Mouse (Mus musculus): ENCODE results near the gene Tubd1.

The Tubd1 gene

DNA sequence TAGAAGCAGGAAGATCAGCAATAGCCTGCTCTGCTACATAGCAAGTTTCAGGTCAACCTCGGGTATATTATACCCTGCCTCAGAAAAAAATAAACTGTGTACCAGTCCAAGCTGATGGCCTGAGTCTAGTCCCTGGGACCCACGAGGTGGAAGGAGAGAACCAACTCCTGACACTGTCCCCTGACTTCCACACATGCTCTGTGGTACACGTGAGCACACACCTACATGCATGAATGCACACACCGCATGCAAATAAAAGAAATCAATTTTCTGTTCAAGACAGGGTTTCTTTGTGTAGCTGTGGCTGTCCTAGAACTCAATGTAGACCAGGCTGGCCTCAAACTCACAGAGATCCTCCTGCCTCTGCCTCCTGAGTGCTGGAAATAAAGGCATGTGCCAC lies 13.5 kb downstream of the Tubd1 start:
- DNase-seq (ENCODE audit: low read depth, low spot score) = no peak

GRCm38 (mm10) chr11:86568425-86568824 lies 23.6 kb downstream of the Tubd1 start:
- DNase-seq (ENCODE audit: low read depth, low spot score) = no peak

DNA sequence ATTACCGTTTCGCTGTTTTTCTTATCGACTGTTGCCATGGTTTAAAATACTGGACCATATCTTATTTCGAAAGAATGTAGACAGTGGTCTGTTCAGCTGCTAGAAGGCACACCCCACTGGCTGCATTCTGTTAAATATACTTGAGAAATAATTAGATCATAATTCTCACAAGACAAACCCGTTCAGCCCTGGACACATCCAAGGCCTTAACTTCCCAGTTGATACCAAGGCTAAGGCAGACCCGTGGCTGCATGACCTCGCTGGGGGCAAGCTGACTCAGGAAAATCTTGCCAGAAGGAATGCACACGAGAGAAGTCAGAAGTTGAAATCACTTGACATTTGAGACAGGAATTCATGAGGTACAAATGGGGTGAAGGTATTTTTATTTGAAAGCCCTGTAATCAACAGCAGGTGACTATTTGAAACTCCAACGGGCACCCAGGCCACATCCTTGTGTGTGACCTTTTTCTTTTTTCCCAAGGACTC lies 25.5 kb downstream of the Tubd1 start:
- peak; percentile 83 for DNase-seq (ENCODE audit: low read depth, low spot score)

DNA sequence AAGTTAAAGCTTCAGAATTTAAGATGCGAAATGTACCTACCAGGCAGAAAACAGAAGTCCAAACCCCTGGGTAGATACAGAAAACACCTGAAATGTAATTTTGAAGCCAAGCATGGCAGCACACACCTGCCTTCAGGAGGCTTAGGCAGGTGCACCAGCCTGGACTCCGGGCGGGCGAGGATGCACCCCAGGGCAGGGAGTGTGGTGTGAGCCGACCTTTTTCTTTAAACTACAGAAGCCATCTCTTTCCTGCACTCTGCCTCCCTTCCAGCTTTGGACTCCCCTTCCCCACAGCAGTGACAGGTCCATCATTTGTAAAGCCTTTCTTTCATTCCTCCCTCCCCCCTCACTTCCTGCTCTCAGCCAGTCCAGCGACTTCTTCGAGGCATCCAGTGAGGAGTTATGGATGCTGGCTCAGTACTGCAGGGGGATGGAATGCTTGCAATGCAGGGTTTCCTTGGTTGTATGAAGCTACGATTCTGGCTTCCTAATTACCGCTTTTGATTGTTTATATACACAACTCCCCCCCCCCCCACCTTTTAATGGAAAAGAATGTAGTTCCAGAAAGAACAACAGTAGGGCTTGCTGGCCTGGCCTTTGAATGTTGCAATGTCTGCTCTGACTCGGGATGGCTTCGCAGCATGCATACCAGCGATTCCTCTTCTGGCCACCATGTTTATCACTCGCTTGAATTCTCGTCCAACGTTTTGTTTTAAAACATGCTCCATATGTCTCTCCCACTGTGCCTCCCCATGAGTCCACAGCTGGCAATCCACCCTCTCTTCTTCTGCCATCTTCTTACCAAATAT lies 26.5 kb downstream of the Tubd1 start:
- peak; percentile 66 for DNase-seq (ENCODE audit: low read depth, low spot score)

DNA sequence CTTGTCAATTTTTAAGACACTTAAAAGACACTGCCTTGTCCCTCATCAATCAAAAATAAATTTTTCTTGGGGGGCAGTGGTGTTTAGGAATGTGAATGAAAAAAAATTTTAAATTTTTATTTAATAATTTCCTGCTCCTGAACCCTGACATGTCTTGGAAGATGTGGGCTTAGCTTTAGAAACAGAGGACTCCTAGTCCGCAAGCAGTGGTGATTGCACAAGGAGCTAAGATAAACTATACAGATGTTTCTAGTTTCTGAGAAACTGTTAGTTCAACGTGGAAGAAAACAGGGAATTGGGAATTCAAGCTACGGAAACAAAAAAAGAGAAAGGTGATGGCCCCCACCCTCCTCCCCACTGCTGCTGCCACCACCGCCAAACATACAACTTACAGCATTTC lies 27.1 kb downstream of the Tubd1 start:
- no peak for DNase-seq (ENCODE audit: low read depth, low spot score)

GRCm38 (mm10) chr11:86572623-86573022 lies 27.8 kb downstream of the Tubd1 start:
- no peak for DNase-seq (ENCODE audit: low read depth, low spot score)

DNA sequence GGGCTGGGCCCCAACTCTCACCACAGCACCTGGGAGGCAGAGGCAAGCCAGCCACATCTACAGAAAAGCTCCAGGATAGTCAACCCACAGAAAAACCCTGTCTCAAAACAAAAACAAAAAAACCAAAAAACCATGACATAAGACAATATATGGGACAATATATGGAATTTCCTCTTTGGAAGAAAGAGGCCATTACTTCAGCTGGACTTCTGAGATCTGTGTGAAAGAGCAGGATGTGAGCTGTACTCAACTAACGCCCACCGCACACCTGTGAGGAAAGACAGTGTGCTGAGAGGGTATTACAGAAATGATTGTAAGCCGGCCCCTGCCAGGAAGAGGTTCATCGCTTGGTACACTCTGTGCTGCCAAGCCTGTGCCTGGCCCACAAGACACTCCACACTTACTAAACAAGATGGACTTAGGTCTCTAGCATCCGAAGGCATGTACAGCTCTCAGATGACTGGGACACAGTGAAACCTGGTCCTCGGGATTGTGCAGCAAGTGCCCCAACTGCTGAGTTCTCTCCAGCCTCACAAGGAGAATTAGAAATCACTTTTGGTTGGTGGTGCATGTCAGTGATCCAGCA lies 28.9 kb downstream of the Tubd1 start:
- no peak for DNase-seq (ENCODE audit: low read depth, low spot score)

DNA sequence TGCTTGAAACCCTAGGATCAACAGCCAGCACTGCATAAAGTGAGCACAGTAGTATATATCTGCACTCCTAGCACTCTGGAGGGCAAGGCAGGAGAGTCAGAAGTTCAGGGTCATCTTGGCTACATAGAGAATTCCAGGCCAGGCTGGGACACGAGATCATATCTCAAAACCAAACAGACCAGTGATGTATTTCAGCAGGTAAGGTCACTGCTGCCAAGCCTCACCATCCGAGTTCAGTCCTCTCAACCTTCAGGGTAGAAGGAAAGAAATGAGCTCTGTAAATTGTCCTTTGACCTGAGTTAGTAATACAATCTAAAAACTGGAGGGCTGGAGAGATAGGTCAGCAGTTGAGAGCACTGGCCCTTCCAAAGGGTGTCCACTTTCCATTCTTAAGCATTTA lies 29.6 kb downstream of the Tubd1 start:
- no peak for DNase-seq (ENCODE audit: low read depth, low spot score)

DNA sequence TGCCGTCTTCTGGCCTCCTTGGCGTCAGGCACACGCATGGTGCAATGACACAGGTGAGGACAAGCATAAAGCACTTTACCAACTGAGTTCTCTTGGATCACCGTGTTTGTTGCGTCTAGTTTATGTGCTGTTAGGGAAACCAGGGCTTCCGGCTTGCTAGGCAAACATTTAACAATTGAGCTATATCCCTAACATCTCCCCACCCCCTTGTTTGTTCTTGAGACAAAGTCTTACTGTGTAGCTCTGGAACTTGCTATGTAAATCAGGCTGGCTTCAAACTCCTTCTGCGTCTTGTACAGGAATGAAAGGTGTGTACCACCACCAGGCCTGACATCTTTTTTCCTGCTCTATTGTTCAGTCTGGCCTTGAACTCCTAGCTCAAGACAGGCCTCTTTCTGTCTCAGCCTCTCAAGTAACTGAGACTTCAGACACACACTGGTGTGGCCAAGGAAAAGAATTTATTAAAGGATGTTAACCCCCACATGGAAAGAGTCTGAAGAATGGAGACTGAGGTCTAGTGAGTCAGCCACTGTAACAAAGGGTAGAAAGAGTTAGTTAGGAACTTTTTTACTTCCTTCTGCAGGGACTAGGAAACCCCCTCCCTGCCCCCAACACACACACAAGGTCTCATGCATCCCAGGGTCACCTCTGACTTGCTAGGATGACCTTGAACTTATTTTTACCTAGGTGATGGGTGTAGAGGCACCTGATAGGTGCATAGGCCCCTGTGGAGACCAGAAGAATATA lies 31.0 kb downstream of the Tubd1 start:
- no peak for DNase-seq (ENCODE audit: low read depth, low spot score)

DNA sequence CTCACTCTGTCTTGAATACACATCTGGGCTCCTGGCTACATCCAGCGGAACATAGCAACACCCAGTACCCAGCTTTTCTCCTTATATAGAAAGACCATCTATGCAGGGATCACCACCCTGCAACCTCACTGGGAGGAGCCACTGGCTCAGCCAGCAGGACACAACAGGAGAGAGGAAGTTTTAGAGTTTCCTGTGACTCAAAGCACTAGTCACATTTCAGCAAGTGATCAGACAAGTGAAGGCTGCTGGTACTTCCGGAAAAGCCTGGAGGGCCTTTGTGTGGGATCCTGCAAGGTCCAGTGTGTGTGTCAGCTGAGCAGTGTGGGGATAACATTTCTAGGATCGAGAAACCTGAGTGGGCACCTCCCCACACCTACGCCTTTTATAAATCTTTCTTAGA lies 32.4 kb downstream of the Tubd1 start:
- no peak for DNase-seq (ENCODE audit: low read depth, low spot score)

GRCm38 (mm10) chr11:86578106-86578808 lies 33.5 kb downstream of the Tubd1 start:
- DNase-seq (ENCODE audit: low read depth, low spot score) = no peak

DNA sequence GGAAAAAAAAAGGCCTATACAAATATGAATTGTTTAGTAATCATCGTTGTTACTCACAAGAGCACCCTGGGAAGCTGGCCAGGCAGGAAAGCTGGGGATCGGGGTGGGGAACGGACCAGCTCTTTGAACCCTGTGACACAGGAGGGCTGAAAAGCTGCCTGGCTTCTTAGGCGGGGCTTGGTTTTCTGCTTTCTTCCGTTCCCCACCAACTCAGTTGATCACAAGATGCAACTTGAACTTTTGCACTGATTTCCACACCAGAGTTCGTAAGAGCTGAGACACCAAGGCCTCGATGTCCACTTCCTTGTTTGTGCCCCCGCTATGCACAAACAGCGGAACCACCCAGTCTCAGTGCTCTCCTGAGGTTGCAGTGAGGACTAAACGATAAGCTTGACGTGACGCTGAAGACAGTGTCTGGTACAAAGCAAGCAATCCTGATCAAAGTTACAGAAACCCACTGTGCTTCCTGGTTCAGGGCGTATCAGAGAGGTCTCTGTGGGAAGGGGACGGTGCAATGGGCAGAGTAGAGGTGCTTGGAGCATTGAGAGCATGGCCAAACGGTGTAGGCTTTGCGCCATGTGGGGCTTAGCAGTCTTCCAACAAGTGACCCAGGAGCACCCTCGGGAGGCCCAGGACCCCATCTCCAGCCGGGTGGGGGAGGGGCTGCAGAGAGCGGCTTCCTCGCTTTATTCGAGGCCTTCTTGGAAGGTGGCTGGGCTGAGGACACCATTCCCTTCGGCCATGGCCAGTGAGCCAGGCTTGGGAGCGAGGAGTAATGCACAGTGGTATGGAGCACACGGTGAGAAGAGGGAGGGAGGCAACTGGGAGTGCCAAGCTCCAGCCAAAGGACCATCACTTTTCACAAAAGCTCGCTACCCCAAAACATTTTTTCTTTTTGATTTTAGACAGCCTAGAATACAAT lies 34.3 kb downstream of the Tubd1 start:
- no peak for DNase-seq (ENCODE audit: low read depth, low spot score)

DNA sequence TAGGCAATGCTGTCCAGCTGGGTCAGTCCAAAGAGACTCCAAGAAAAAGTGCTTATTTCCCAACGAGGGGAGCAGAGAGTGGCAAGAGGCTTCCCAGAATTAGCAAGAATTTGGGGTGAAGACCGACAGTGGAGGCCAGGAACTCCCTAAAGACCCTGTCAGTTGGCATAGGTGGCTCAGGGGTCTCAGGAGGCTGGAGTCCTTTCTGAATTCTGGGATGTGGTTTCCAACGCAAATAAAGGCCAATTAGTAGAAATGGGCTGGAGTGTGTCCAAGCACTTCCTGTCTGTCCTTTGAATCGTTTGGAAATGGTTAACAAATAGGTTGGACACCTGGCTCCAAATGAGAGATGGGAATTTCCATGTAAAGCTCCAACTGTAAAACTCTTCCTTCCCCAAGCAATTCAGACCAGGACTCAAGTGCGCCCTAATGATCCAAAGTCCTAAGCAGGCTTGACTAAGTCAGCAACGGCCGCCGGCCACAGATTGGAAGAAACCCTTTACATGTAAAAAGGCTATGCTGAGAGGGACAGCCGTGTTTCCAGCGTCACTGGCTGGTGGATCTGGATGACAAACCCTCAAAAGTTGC lies 35.0 kb downstream of the Tubd1 start:
- no peak for DNase-seq (ENCODE audit: low read depth, low spot score)

- DNase-seq (ENCODE audit: low read depth, low spot score) = no peak
Measured at GRCm38 (mm10) chr11:86580319-86581113, 35.7 kb downstream of the Tubd1 start.

DNA sequence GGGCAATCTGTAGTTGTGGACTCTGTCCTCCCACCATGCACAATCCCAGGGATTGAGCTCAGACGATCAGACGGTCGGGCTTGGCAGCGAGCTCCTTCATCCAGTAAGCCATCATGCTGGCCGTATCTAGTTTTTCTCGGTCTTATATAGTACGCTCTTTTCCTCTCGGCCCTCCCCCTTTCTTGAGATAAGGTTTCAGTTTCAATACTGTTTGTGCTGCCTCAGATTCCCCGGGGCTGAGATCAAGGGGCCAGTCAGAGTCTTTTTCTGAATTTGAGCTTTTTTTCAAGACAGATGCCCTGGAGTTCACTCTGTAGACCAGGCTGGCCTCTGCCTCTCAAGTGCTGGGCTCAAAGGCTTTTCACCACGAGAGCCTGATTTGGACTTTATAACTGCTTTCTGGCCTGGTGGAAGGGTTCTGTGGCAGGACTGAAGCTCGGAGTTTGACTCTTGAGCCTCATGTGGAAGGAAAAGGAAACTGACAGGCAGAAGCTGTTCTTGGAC lies 36.5 kb downstream of the Tubd1 start:
- no peak for DNase-seq (ENCODE audit: low read depth, low spot score)

GRCm38 (mm10) chr11:86581943-86582542 lies 37.3 kb downstream of the Tubd1 start:
- DNase-seq (ENCODE audit: low read depth, low spot score) = no peak

GRCm38 (mm10) chr11:86582543-86583260 lies 37.9 kb downstream of the Tubd1 start:
- DNase-seq (ENCODE audit: low read depth, low spot score) = no peak

- no peak for DNase-seq (ENCODE audit: low read depth, low spot score)
Measured at GRCm38 (mm10) chr11:86583313-86583825, 38.6 kb downstream of the Tubd1 start.

Data from forelimb bud, embryonic 11.5 days (tissue).